Mouse (Mus musculus): ENCODE results near the gene Rsbn1. TPM values are rescaled to one million over a fixed set of nuclear protein-coding genes. Genes with fewer than 3 reads are reported as not detected.
A peak's percentile ranks its signal among the peaks of the same experiment; 100 is the strongest.

The Rsbn1 gene
- 4.3 and 4.9 TPM in 2 replicates for polyA plus RNA-seq (2012; rRNA removed)

- under 1% methylated on average over 52 of the region's 55 CpGs for WGBS
- peak; percentile 91 for DNase-seq
- H3K4me3 ChIP-seq (replicated peaks; ENCODE audit: extremely low read depth, low read depth, low read length): peak within 1 kb of the TSS; percentile 99
- peak; percentile 82; the same call in 1 of the 2 replicates for TF ChIP-seq POLR2A (IDR thresholded peaks at IDR 0.05; ENCODE audit: borderline replicate concordance, extremely low read depth, low read depth, low read length)
- no peak for TF ChIP-seq CTCF (IDR thresholded peaks at IDR 0.05; ENCODE audit: insufficient read depth, low read length)
- H3K4me1 ChIP-seq (ENCODE audit: control insufficient read depth, insufficient read depth, low read length): peaks cover 5% of the 10 kb centered on the region; the same call in 1 of the 2 replicates
These were observed at the start of gene Rsbn1 for GRCm38 (mm10) chr3:103914010-103914669. Gene Rsbn1, plus strand, starts transcription at chr3:103914120.

GRCm38 (mm10) chr3:103864200-103864599, 49.7 kb upstream of the Rsbn1 start:
- TF ChIP-seq POLR2A (IDR thresholded peaks at IDR 0.05; ENCODE audit: borderline replicate concordance, extremely low read depth, low read depth, low read length) (no peak), CTCF (IDR thresholded peaks at IDR 0.05; ENCODE audit: insufficient read depth, low read length) (no peak)
- no peak for DNase-seq
- WGBS: 84% methylated on average over 6 of the region's 6 CpGs
- no peaks in the 10 kb centered on the region; the same call in 1 of the 2 replicates for H3K4me1 ChIP-seq (ENCODE audit: control insufficient read depth, insufficient read depth, low read length)
- H3K4me3 ChIP-seq (replicated peaks; ENCODE audit: extremely low read depth, low read depth, low read length): no peak overlapping the region

- 75% methylated on average over 5 of the region's 5 CpGs for WGBS
- TF ChIP-seq CTCF (IDR thresholded peaks at IDR 0.05; ENCODE audit: insufficient read depth, low read length) (no peak), POLR2A (IDR thresholded peaks at IDR 0.05; ENCODE audit: borderline replicate concordance, extremely low read depth, low read depth, low read length) (no peak)
- no peak overlapping the region for H3K4me3 ChIP-seq (replicated peaks; ENCODE audit: extremely low read depth, low read depth, low read length)
- no peak for DNase-seq
- H3K4me1 ChIP-seq (ENCODE audit: control insufficient read depth, insufficient read depth, low read length): no peaks in the 10 kb centered on the region; the same call in 1 of the 2 replicates
These were observed 46.4 kb upstream of the Rsbn1 start for GRCm38 (mm10) chr3:103867424-103867971.

GRCm38 (mm10) chr3:103868008-103868407, 45.9 kb upstream of the Rsbn1 start:
- DNase-seq: no peak
- Histone ChIP-seq H3K4me3 (replicated peaks; ENCODE audit: extremely low read depth, low read depth, low read length) (no peak overlapping the region), H3K4me1 (ENCODE audit: control insufficient read depth, insufficient read depth, low read length) (no peaks in the 10 kb centered on the region; the same call in 1 of the 2 replicates)
- WGBS: 77% methylated on average over 4 of the region's 4 CpGs
- no peak for TF ChIP-seq CTCF (IDR thresholded peaks at IDR 0.05; ENCODE audit: insufficient read depth, low read length)
- no peak for TF ChIP-seq POLR2A (IDR thresholded peaks at IDR 0.05; ENCODE audit: borderline replicate concordance, extremely low read depth, low read depth, low read length)

- 50% methylated on average over 3 of the region's 3 CpGs for WGBS
- Histone ChIP-seq H3K4me3 (replicated peaks; ENCODE audit: extremely low read depth, low read depth, low read length) (no peak overlapping the region), H3K4me1 (ENCODE audit: control insufficient read depth, insufficient read depth, low read length) (no peaks in the 10 kb centered on the region; the same call in 1 of the 2 replicates)
- TF ChIP-seq POLR2A (IDR thresholded peaks at IDR 0.05; ENCODE audit: borderline replicate concordance, extremely low read depth, low read depth, low read length) (no peak), CTCF (IDR thresholded peaks at IDR 0.05; ENCODE audit: insufficient read depth, low read length) (no peak)
- DNase-seq: no peak
These were observed 41.2 kb upstream of the Rsbn1 start for GRCm38 (mm10) chr3:103872663-103873098.

- DNase-seq: no peak
- WGBS: 58% methylated on average over 7 of the region's 7 CpGs
- no peak overlapping the region for H3K4me3 ChIP-seq (replicated peaks; ENCODE audit: extremely low read depth, low read depth, low read length)
- TF ChIP-seq CTCF (IDR thresholded peaks at IDR 0.05; ENCODE audit: insufficient read depth, low read length) (no peak), POLR2A (IDR thresholded peaks at IDR 0.05; ENCODE audit: borderline replicate concordance, extremely low read depth, low read depth, low read length) (no peak)
- no peaks in the 10 kb centered on the region; the same call in 1 of the 2 replicates for H3K4me1 ChIP-seq (ENCODE audit: control insufficient read depth, insufficient read depth, low read length)
These were observed 39.6 kb upstream of the Rsbn1 start for GRCm38 (mm10) chr3:103874329-103874728.

- H3K4me1 ChIP-seq (ENCODE audit: control insufficient read depth, insufficient read depth, low read length): no peaks in the 10 kb centered on the region
- WGBS: 54% methylated on average over 11 of the region's 11 CpGs
- H3K4me3 ChIP-seq (replicated peaks; ENCODE audit: extremely low read depth, low read depth, low read length): no peak overlapping the region
- TF ChIP-seq POLR2A (IDR thresholded peaks at IDR 0.05; ENCODE audit: borderline replicate concordance, extremely low read depth, low read depth, low read length): no peak
- TF ChIP-seq CTCF (IDR thresholded peaks at IDR 0.05; ENCODE audit: insufficient read depth, low read length): no peak
- DNase-seq: no peak
These were observed 28.0 kb upstream of the Rsbn1 start for GRCm38 (mm10) chr3:103885946-103886345.

GRCm38 (mm10) chr3:103887581-103887980, 26.3 kb upstream of the Rsbn1 start:
- Histone ChIP-seq H3K4me1 (ENCODE audit: control insufficient read depth, insufficient read depth, low read length) (no peaks in the 10 kb centered on the region), H3K4me3 (replicated peaks; ENCODE audit: extremely low read depth, low read depth, low read length) (no peak overlapping the region)
- WGBS: 17% methylated on average over 3 of the region's 3 CpGs
- DNase-seq: no peak
- TF ChIP-seq CTCF (IDR thresholded peaks at IDR 0.05; ENCODE audit: insufficient read depth, low read length): peak; percentile 30; the same call in 1 of the 2 replicates
- no peak for TF ChIP-seq POLR2A (IDR thresholded peaks at IDR 0.05; ENCODE audit: borderline replicate concordance, extremely low read depth, low read depth, low read length)

GRCm38 (mm10) chr3:103893374-103893773, 20.5 kb upstream of the Rsbn1 start:
- no peak overlapping the region for H3K4me3 ChIP-seq (replicated peaks; ENCODE audit: extremely low read depth, low read depth, low read length)
- whole genome bisulfite sequencing: 78% methylated on average over 3 of the region's 3 CpGs
- TF ChIP-seq POLR2A (IDR thresholded peaks at IDR 0.05; ENCODE audit: borderline replicate concordance, extremely low read depth, low read depth, low read length) (no peak), CTCF (IDR thresholded peaks at IDR 0.05; ENCODE audit: insufficient read depth, low read length) (no peak)
- no peaks in the 10 kb centered on the region for H3K4me1 ChIP-seq (ENCODE audit: control insufficient read depth, insufficient read depth, low read length)
- no peak for DNase-seq

- TF ChIP-seq POLR2A (IDR thresholded peaks at IDR 0.05; ENCODE audit: borderline replicate concordance, extremely low read depth, low read depth, low read length) (no peak), CTCF (IDR thresholded peaks at IDR 0.05; ENCODE audit: insufficient read depth, low read length) (peak; percentile 62)
- 78% methylated on average over 1 of the region's 1 CpGs for WGBS
- peak; percentile 32 for DNase-seq
- no peak overlapping the region for H3K4me3 ChIP-seq (replicated peaks; ENCODE audit: extremely low read depth, low read depth, low read length)
- no peaks in the 10 kb centered on the region for H3K4me1 ChIP-seq (ENCODE audit: control insufficient read depth, insufficient read depth, low read length)
These were observed 9.2 kb upstream of the Rsbn1 start for GRCm38 (mm10) chr3:103904705-103905104.

Measured in lung, adult 2 months (tissue).